Mouse (Mus musculus): ENCODE measurements around the gene 2510009E07Rik. TPM values are rescaled to one million over a fixed set of nuclear protein-coding genes. Genes with fewer than 3 reads are reported as not detected.
A peak's percentile ranks its signal among the peaks of the same experiment; 100 is the strongest.

2510009E07Rik gene
- polyA plus RNA-seq (2016; fragmentation: Nextera tagmentation; extraction: Ambion mirVana) = 27.0 and 27.5 TPM in 2 replicates

DNA sequence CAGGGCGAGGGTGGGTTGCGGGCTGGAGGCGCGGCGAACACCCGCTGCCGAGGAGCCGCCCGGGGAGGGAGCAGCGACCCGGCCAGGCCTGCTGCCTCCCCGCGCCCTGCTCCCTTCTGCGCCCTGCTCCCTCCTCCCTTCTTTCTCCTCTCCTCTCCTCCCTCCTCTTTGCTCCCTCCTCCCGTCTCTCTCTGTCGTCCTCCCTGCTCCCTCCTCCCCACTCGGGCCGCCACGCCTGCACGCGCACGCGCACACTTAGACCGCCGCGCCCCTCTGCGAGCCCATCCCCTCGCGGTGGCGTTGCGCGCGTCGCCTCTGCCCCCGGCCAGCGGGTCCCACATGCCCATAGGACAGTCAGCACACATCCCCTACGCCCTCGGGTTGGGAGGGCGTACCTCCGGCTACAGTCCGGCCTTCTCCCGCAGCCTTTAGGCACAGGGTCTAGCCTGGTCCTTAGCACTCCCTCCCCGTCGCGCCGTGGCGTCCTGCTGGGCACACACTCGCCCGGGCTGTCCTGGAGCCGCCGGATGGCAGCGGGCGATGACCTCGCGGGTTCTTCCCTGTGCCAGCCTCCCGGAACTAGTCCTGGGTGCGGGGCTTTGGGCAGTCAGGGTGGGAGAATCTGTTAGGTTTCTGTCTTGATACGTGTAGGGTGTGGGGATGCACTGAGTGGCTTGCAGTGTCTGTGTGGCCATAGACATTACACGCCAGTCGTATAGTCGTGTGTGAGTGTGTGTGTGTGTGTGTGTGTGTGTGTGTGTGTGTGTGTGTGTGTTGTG, at the start of gene 2510009E07Rik:
Gene 2510009E07Rik, minus strand, starts transcription at position 203 of the 779 bp plus-strand sequence.
- no peaks in the 10 kb centered on the region for H3K9me3 ChIP-seq
- under 1% methylated on average over 54 of the region's 61 CpGs for WGBS
- H3K27ac ChIP-seq = peak within 1 kb of the TSS; percentile 77
- H3K36me3 ChIP-seq = no peaks in the 10 kb centered on the region
- H3K4me1 ChIP-seq = 0 out of 2 replicates have a peak, but pooled peaks cover 3% of the 10 kb centered on the region
- peak within 1 kb of the TSS; percentile 83 for H3K9ac ChIP-seq
- H3K4me3 ChIP-seq = peak within 1 kb of the TSS; percentile 86
- ATAC-seq (ENCODE audit: insufficient number of reproducible peaks, insufficient read depth, low FRiP score, low TSS enrichment) = peak; percentile 84
- peaks cover 9% of the 10 kb centered on the region; the same call in 1 of the 2 replicates for H3K27me3 ChIP-seq
- H3K4me2 ChIP-seq (replicated peaks) = peak within 1 kb of the TSS; percentile 90

DNA sequence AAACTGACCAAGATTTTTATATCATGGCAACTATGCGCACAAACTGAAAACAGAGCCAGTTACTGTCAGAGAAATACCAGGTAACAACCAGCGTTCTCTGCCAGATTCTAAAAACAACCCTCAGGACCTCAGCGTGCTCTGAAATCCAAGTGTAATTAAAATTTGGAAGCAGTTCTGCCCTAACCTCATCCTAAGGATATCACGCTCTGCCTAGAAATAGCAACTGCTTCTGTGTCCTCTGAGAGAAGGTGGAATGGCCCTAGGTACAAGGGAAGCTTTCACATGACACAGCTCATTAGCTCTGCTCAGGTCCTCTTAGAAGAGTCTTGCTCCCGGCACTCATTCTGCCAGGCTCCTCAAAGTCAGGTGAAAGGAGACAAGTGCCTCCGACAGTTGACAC, 48.9 kb upstream of the 2510009E07Rik start:
- WGBS = 92% methylated on average over 6 of the region's 6 CpGs
- Histone ChIP-seq H3K36me3 (no peaks in the 10 kb centered on the region), H3K4me3 (no peak overlapping the region), H3K27ac (no peak overlapping the region), H3K4me2 (replicated peaks) (no peak overlapping the region), H3K9ac (no peak overlapping the region), H3K4me1 (no peaks in the 10 kb centered on the region), H3K9me3 (no peaks in the 10 kb centered on the region), H3K27me3 (no peaks in the 10 kb centered on the region)
- no peak for ATAC-seq (ENCODE audit: insufficient number of reproducible peaks, insufficient read depth, low FRiP score, low TSS enrichment)

DNA sequence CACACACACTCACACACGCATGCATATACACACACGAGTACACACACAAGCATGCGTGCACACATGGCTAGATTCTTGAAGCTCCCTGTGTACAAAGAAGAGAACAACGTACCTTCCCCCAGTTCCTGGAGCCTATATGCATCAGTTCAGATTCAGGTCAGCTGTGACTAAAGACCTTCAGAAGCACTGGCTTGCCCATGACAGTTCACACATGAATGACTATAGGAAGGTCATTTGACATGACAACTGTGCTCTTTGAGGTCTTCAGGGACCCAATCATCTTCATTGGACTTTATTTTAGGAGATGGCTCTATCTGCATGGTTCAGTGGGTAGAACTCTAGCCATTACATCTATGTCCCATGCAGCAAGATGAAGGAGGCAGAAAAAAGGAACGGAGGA, 48.4 kb upstream of the 2510009E07Rik start:
- H3K27ac ChIP-seq = no peak overlapping the region
- 88% methylated on average over 5 of the region's 5 CpGs for WGBS
- no peaks in the 10 kb centered on the region for H3K4me1 ChIP-seq
- no peaks in the 10 kb centered on the region for H3K9me3 ChIP-seq
- no peak overlapping the region for H3K4me2 ChIP-seq (replicated peaks)
- no peak for ATAC-seq (ENCODE audit: insufficient number of reproducible peaks, insufficient read depth, low FRiP score, low TSS enrichment)
- no peak overlapping the region for H3K9ac ChIP-seq
- H3K36me3 ChIP-seq = no peaks in the 10 kb centered on the region
- no peak overlapping the region for H3K4me3 ChIP-seq
- H3K27me3 ChIP-seq = no peaks in the 10 kb centered on the region

DNA sequence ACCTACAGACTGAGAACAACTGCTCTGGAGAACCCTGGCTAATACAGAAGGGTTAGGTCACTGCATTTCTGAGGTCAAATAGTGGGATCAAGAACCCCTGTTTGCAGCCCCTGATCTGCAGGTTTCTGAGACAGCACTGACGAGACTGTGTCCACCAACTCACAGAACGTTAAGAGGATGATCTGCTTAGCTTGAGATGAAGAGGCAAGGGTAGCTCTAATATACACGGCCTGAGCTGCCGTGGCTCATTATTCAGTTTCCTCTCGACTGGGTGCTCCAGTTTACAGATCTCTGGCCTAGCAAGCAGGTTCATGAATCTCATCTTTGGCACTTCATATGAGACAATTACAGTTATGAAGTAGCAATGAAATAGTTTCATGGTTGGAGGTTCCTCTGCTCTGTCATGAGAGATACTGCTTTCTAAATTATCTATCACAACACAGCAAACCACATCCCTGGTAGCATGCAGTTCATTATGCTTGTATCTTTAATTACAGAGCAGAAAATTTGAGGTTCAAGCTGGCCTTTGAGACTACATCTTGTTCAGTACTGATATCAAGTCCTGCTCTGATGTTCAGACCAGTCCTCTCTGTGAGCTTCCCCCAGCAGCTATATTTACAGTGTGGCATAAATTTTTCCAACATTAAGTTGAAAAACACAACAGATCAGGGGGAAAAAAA, 47.9 kb upstream of the 2510009E07Rik start:
- Histone ChIP-seq H3K27me3 (no peaks in the 10 kb centered on the region), H3K27ac (no peak overlapping the region), H3K4me2 (replicated peaks) (no peak overlapping the region), H3K36me3 (no peaks in the 10 kb centered on the region), H3K4me1 (no peaks in the 10 kb centered on the region), H3K9ac (no peak overlapping the region), H3K4me3 (no peak overlapping the region), H3K9me3 (no peaks in the 10 kb centered on the region)
- no peak for ATAC-seq (ENCODE audit: insufficient number of reproducible peaks, insufficient read depth, low FRiP score, low TSS enrichment)
- 82% methylated on average over 5 of the region's 5 CpGs for WGBS

DNA sequence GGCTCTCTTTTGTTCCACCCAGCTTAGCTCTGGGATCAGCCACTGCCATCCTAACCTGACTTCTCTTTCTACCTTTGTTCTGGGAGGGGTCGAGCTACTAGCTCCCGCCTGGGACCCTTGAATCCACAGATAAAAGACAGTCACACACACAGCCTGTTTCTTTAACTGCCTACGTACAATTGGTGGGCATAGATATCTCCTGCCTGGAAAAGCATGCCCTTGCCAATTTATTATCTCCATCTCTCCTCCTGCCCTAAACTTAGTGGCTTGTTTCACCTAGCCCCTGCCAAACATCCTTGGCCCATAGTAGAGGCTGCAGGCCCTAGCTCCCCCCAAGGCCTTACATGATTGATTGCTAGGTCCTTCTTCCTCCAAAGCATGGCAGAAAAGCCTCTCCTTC, 47.1 kb upstream of the 2510009E07Rik start:
- H3K9ac ChIP-seq = no peak overlapping the region
- H3K4me3 ChIP-seq = no peak overlapping the region
- H3K27me3 ChIP-seq = no peaks in the 10 kb centered on the region
- H3K4me1 ChIP-seq = no peaks in the 10 kb centered on the region
- H3K36me3 ChIP-seq = no peaks in the 10 kb centered on the region
- no peaks in the 10 kb centered on the region for H3K9me3 ChIP-seq
- ATAC-seq (ENCODE audit: insufficient number of reproducible peaks, insufficient read depth, low FRiP score, low TSS enrichment) = no peak
- WGBS = 85% methylated on average over 3 of the region's 3 CpGs
- no peak overlapping the region for H3K4me2 ChIP-seq (replicated peaks)
- no peak overlapping the region for H3K27ac ChIP-seq

DNA sequence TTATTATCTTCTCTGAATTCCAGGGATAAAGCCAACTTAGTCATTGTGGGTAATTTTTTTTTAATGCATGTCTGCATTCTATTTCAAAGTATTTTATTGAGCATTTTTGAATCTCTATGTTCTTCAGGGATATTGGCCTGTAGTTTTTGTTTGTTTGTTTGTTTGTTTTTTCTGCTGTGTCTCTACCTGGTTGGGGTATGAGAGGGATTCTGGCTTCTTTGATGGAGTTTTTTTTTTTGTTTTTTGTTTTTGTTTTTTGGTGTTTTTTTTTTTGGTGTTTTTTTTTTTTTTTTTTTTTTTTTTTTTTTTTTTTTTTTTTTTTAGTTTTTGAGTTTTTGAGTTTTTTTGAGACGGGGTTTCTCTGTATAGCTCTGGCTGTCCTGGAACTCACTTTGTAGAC, 41.2 kb upstream of the 2510009E07Rik start:
- no peak for ATAC-seq (ENCODE audit: insufficient number of reproducible peaks, insufficient read depth, low FRiP score, low TSS enrichment)
- Histone ChIP-seq H3K27me3 (no peaks in the 10 kb centered on the region), H3K9me3 (no peaks in the 10 kb centered on the region), H3K4me1 (no peaks in the 10 kb centered on the region), H3K4me3 (no peak overlapping the region), H3K9ac (no peak overlapping the region), H3K4me2 (replicated peaks) (no peak overlapping the region), H3K36me3 (no peaks in the 10 kb centered on the region), H3K27ac (no peak overlapping the region)
- 57% methylated on average over 1 of the region's 1 CpGs for WGBS

DNA sequence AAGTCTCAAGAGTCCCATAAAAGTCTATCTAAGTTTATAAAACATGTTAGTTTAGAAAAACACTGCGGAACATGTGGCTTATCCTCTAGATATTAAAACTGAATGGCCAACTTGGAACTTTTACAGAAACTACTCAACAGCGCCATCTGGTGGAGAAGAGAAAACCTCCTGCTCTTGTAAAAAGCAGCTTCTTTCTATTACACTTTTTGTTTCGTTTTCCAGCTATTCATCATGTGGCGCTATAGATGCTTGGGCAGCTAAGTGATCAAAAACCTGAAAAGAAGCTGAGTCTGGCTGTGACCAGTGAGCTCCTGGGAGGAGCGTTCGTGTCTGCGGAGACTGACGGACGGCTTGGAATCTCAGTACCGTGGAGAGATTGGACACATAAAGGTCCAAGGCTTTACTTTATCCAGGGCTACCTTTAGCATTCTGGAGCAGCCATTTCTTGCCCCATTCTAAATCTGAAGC, 33.5 kb upstream of the 2510009E07Rik start:
- H3K36me3 ChIP-seq = no peaks in the 10 kb centered on the region
- H3K9me3 ChIP-seq = no peaks in the 10 kb centered on the region
- no peak for ATAC-seq (ENCODE audit: insufficient number of reproducible peaks, insufficient read depth, low FRiP score, low TSS enrichment)
- WGBS = 50% methylated on average over 10 of the region's 10 CpGs
- no peak overlapping the region; the same call in 1 of the 2 replicates for H3K4me2 ChIP-seq (replicated peaks)
- H3K27ac ChIP-seq = no peak overlapping the region
- no peaks in the 10 kb centered on the region for H3K27me3 ChIP-seq
- no peaks in the 10 kb centered on the region for H3K4me1 ChIP-seq
- no peak overlapping the region for H3K4me3 ChIP-seq
- H3K9ac ChIP-seq = no peak overlapping the region

DNA sequence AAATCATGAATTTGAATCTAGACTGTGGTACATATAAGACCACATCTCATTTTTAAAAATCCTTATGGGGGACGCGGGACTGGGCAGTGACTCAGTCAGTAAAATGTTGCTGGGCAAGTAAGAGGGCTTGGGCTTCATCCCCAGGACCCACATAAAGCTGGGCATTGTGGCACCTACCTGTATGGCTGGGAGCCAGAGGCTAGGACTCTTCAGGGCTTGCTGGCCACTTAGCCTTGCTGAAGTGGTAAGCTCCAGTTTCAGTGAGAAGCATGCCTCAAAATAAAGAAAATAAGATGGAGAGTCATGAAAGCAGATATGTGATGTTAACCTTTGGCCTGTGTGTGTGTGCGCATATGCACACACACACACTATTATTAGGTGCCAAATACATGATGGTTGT, 33.0 kb upstream of the 2510009E07Rik start:
- ATAC-seq (ENCODE audit: insufficient number of reproducible peaks, insufficient read depth, low FRiP score, low TSS enrichment) = no peak
- no peak overlapping the region for H3K4me2 ChIP-seq (replicated peaks)
- H3K4me1 ChIP-seq = no peaks in the 10 kb centered on the region
- no peaks in the 10 kb centered on the region for H3K27me3 ChIP-seq
- no peaks in the 10 kb centered on the region for H3K36me3 ChIP-seq
- H3K9me3 ChIP-seq = no peaks in the 10 kb centered on the region
- no peak overlapping the region for H3K27ac ChIP-seq
- WGBS = 87% methylated on average over 3 of the region's 3 CpGs
- H3K9ac ChIP-seq = no peak overlapping the region
- no peak overlapping the region for H3K4me3 ChIP-seq

DNA sequence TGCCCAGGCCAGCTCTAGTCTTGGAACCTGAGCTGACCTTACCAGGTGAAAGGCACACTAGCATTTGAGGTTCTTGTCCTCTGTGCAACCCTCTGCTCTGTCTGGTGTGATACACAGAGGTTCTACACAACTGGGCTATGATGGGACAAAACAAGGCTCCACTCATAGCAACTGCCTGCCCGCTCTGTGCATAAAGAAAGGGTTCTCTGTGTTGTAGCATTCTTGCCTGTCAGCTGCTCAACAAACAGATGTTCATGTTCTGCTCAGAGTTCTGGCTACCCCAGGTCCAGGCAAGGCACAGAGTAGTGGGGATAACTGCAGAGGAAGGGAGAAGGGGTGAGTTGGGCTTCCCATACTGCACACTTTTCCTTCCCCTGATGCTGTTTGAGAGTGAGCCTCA, 29.8 kb upstream of the 2510009E07Rik start:
- H3K27ac ChIP-seq = no peak overlapping the region
- no peaks in the 10 kb centered on the region for H3K36me3 ChIP-seq
- H3K4me2 ChIP-seq (replicated peaks) = no peak overlapping the region
- H3K27me3 ChIP-seq = no peaks in the 10 kb centered on the region
- no peak overlapping the region for H3K9ac ChIP-seq
- 83% methylated on average over 1 of the region's 1 CpGs for WGBS
- H3K4me1 ChIP-seq = no peaks in the 10 kb centered on the region
- no peak for ATAC-seq (ENCODE audit: insufficient number of reproducible peaks, insufficient read depth, low FRiP score, low TSS enrichment)
- no peaks in the 10 kb centered on the region for H3K9me3 ChIP-seq
- H3K4me3 ChIP-seq = no peak overlapping the region

DNA sequence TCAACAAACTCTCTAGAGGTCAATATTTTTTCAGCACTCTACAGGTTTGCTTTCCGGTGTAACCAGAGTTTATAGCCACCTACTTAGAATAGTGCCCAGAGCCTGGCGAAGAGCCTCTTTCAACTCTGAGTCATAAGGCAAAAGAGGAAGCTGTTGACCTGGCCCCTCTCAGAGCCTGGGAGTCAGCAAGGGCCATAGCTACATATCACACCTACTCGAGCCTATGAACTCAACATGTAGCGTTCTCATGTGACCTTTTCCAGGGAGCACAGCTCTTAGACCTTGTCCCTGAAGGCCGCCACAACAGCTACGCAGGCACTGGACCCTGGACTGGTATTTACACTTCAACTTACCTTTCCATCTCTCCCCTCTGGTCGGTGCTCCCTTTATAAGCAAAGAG, 25.3 kb upstream of the 2510009E07Rik start:
- no peak overlapping the region for H3K4me3 ChIP-seq
- no peaks in the 10 kb centered on the region for H3K27me3 ChIP-seq
- H3K27ac ChIP-seq = no peak overlapping the region
- no peaks in the 10 kb centered on the region for H3K36me3 ChIP-seq
- no peaks in the 10 kb centered on the region for H3K9me3 ChIP-seq
- H3K9ac ChIP-seq = no peak overlapping the region
- no peaks in the 10 kb centered on the region for H3K4me1 ChIP-seq
- H3K4me2 ChIP-seq (replicated peaks) = no peak overlapping the region
- WGBS = 90% methylated on average over 7 of the region's 7 CpGs
- no peak for ATAC-seq (ENCODE audit: insufficient number of reproducible peaks, insufficient read depth, low FRiP score, low TSS enrichment)

DNA sequence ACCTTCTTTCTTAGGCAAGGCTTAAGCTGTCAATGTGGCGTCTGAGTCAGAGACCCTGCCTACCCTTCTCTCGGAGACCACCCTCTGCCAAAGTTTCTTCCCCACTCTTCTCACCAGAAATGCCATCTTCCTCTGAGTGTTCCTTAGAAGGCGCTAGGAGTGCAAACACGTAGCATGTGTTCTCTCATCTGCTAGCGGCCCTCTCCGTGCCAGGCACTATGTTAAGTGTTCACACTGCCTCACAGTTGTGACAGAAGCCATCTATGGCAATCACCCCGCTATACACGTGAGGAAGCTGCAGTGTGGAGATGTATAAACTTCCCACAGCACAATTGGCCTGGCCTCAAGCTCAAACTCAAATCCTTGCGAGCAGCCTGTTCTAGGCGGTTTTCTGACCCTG, 20.1 kb upstream of the 2510009E07Rik start:
- no peaks in the 10 kb centered on the region for H3K36me3 ChIP-seq
- WGBS = 84% methylated on average over 10 of the region's 10 CpGs

DNA sequence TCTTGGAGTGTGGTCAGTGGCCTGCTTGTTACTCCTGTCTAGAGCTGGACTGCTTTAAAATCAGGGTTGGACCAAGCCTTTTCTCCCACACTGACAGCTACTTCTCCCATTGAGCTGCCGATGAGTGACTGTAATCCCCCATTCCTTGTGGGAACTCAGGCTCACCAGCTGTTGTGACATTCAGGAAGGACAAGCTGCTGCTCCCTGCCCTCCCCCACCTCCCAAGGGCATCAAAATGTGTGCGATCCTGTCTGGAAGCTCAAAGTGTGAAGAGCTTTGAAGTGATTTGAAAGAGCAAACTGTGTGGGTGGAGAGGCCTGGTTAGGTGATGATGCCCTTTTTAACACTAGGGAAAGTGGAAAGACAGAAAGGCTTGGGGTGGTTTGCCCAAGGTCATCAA, 15.9 kb upstream of the 2510009E07Rik start:
- Histone ChIP-seq H3K4me1 (no peaks in the 10 kb centered on the region), H3K36me3 (no peaks in the 10 kb centered on the region), H3K9me3 (no peaks in the 10 kb centered on the region), H3K4me2 (replicated peaks) (no peak overlapping the region), H3K27ac (no peak overlapping the region), H3K27me3 (no peaks in the 10 kb centered on the region), H3K4me3 (no peak overlapping the region), H3K9ac (no peak overlapping the region)
- WGBS = 52% methylated on average over 2 of the region's 2 CpGs
- no peak for ATAC-seq (ENCODE audit: insufficient number of reproducible peaks, insufficient read depth, low FRiP score, low TSS enrichment)

More for the DNA sequence above, 20.1 kb upstream of the 2510009E07Rik start:
- no peaks in the 10 kb centered on the region for H3K27me3 ChIP-seq
- H3K4me1 ChIP-seq = no peaks in the 10 kb centered on the region
- H3K9ac ChIP-seq = no peak overlapping the region
- no peaks in the 10 kb centered on the region for H3K9me3 ChIP-seq
- no peak overlapping the region for H3K27ac ChIP-seq
- H3K4me2 ChIP-seq (replicated peaks) = no peak overlapping the region
- H3K4me3 ChIP-seq = no peak overlapping the region
- no peak for ATAC-seq (ENCODE audit: insufficient number of reproducible peaks, insufficient read depth, low FRiP score, low TSS enrichment)
